Mouse (Mus musculus) embryonic fibroblast, embryonic 13.5 days (primary cell): Measurements from ENCODE around the gene Tnik. TPM values are rescaled to one million over a fixed set of nuclear protein-coding genes. Genes with fewer than 3 reads are reported as not detected.

Experiments used
- H3K27ac ChIP-seq: 2 replicates; pipeline ENCODE4 v1.5.1; 2012; ENCODE audit warnings: low read length, control low read depth, inconsistent platforms; ENCODE audit not compliant: insufficient read depth
- H3K4me1 ChIP-seq: 2 replicates; pipeline ENCODE4 v1.6.1; 2011; ENCODE audit warnings: low read length; ENCODE audit not compliant: control insufficient read depth, insufficient read depth
- H3K4me3 ChIP-seq: 2 replicates; pipeline ENCODE4 v1.5.1; 2011; ENCODE audit warnings: mild to moderate bottlenecking, control low read depth, low read length; ENCODE audit not compliant: insufficient read depth
- CTCF ChIP-seq: IDR thresholded peaks from 2 replicates; pipeline ENCODE4 v1.5.1; 2011; ENCODE audit warnings: mild to moderate bottlenecking, control low read depth, low read length, moderate library complexity, borderline replicate concordance; ENCODE audit not compliant: insufficient read depth
- POLR2A ChIP-seq: IDR thresholded peaks from 2 replicates; pipeline ENCODE4 v1.6.1; 2011; ENCODE audit warnings: low read depth, mild to moderate bottlenecking, control low read depth, low read length, moderate library complexity
- polyA plus RNA-seq: library from polyadenylated mRNA; stranded (reverse); fragments of >200 nt; gene quantifications from 2 replicates; pipeline ENCODE4 v1.2.4, GENCODE M21; 2011; ENCODE audit warnings: low read depth; ENCODE audit not compliant: missing spikeins, insufficient read length

Gene Tnik
- polyA plus RNA-seq, 1 experiment = 17.6 TPM

- Histone ChIP-seq H3K4me3 (no peak overlapping the region), H3K27ac (no peak overlapping the region), H3K4me1 (no peaks in the 10 kb centered on the region)
- TF ChIP-seq POLR2A (no peak), CTCF (no peak)
Observed at GRCm38 (mm10) chr3:28616386-28616785, 353.4 kb downstream of the Tnik start.

GRCm38 (mm10) chr3:28617008-28617627 is 354.1 kb downstream of the Tnik start:
- Histone ChIP-seq H3K4me3 (no peak overlapping the region), H3K4me1 (no peaks in the 10 kb centered on the region), H3K27ac (no peak overlapping the region)
- TF ChIP-seq CTCF (no peak), POLR2A (no peak)

DNA sequence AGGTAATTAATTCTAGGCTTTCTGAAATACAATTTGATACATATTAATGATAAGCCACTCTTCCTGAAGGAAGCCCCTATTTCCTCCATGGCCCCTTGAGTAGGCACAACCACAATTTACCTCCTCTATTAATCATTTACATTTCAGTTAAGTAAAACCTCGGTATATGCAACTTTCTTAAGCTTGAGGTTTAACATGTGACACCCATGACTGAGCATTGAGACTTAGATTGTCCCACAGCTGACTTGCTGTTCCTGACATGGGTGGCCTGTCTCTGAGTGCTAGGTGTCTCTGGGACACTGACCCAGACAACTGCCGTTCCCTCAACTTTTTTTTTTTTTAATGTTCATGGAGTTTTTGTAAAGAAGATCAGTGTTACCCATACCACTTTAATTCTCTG is 358.8 kb downstream of the Tnik start:
- H3K27ac ChIP-seq = no peak overlapping the region
- H3K4me3 ChIP-seq = no peak overlapping the region
- TF ChIP-seq POLR2A (no peak), CTCF (no peak)
- no peaks in the 10 kb centered on the region for H3K4me1 ChIP-seq

DNA sequence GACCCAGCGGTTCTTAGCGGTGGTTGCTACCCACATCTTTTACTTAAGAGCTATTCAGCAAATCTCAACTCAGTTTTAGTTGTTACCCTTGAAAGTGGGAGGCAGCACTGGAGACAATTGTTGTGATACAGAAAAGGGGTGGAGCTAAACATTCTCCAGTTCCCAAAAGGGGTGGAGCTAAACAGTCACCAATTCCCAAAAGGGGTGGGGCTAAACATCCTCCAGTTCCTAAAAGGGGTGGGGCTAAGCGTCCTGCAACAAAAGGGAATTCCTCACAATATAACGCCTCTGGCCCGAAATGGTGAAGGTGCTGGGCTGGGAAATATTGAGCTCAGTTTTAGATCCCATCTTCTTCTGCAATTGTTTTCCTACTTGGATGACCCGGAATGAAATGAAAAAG is 363.8 kb downstream of the Tnik start:
- Histone ChIP-seq H3K4me1 (no peaks in the 10 kb centered on the region), H3K27ac (no peak overlapping the region), H3K4me3 (no peak overlapping the region)
- no peak for TF ChIP-seq POLR2A
- TF ChIP-seq CTCF = no peak

- Histone ChIP-seq H3K27ac (no peak overlapping the region), H3K4me3 (no peak overlapping the region), H3K4me1 (no peaks in the 10 kb centered on the region)
- TF ChIP-seq POLR2A (no peak), CTCF (no peak)
Observed at GRCm38 (mm10) chr3:28636778-28637177, 373.8 kb downstream of the Tnik start.

DNA sequence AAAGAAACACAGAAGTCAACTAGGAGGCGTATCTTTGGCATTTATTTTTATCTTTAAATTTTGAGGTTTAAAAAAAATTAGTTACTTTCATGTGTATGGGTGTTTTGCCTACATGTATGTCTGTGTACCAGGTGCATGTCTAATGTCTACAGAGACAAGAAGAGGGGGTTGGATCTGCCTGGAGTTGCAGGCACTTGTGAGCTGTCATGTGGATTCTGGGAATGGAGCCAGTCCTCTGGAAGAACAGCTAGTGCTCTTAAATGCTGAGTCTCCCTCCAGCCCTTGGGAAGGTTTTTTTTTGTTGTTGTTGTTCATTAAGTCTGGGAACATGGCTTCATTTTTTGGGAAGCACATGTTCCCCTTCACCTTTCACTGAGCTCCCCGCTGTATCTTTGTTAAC is 375.9 kb downstream of the Tnik start:
- Histone ChIP-seq H3K27ac (no peak overlapping the region), H3K4me1 (peaks cover 5% of the 10 kb centered on the region; the same call in 1 of the 2 replicates), H3K4me3 (no peak overlapping the region)
- TF ChIP-seq CTCF = no peak
- no peak for TF ChIP-seq POLR2A

DNA sequence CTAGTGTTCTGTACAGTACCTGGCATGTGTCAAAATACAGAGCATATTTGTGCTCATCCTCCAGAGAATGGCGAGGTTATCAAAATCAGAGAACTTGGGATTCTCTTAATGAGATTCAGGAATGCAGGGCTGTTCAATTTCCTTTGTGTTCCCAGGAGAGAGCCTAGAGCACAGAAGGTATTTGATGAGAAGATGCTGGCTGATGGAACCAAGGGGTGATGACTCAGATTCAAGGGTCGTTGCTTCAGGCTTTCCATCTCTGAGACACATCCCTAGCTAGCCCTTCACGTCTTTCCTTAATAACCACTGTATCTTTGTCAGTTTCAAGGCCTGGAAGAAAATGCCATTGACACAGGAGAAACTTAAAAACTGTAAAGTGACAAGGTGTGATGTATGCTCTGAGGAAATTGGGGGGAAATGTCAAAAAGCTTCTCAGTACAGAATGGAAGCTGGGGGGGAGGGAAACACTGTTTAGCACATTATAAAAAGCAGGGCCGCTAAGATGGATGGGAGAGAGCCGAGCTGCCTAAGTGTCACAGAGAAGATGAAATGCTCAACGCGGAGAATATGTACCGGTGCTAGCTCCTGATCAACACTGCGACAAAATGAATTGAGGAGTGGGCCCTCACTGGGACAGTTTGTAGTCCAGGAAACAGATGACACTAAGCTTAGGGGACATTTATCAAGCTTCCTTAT is 380.4 kb downstream of the Tnik start:
- Histone ChIP-seq H3K27ac (no peak overlapping the region), H3K4me1 (peaks cover 5% of the 10 kb centered on the region; the same call in 1 of the 2 replicates), H3K4me3 (no peak overlapping the region)
- no peak for TF ChIP-seq POLR2A
- no peak for TF ChIP-seq CTCF

GRCm38 (mm10) chr3:28652574-28652973 is 389.6 kb downstream of the Tnik start:
- TF ChIP-seq POLR2A = no peak
- TF ChIP-seq CTCF = no peak
- no peak overlapping the region for H3K27ac ChIP-seq
- H3K4me3 ChIP-seq = no peak overlapping the region
- H3K4me1 ChIP-seq = no peaks in the 10 kb centered on the region

DNA sequence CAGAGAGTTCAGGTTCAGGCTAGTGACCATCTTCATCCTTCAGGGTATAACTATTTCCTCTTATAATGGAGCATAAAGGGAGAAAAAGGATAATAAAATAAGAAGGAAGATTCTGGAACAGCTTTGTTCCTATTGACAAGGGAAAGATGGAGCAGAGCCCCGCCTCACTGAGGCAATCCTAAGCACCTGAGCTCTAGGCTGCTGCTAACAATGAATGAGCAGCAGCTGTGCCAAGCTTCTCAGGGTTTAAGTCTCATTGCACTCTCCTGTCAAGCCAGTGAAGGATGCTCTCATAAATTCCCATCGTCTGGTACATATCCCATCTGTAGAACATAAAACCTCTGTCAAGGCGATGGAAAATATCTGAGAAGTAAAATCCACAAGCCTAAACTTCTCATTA is 390.0 kb downstream of the Tnik start:
- TF ChIP-seq POLR2A = no peak
- TF ChIP-seq CTCF = no peak
- Histone ChIP-seq H3K27ac (no peak overlapping the region), H3K4me3 (no peak overlapping the region), H3K4me1 (no peaks in the 10 kb centered on the region)

DNA sequence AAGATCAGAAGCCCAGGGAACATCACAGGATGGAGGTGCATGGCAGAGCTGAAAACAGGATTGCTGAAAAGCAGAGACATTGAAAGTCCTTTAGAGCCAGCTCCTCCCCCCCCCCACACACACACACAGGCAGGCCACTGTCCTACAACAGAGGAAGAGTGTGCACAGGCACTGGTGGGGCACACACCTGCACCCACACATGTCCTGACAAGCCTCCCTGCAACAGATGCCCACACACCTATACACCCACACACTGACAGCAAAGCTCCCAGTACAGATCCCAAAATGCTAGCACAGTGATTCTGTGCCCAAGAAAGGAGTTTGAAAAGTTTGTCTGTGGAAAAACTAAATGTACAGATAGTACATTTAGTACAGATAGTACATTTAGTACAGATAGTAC is 391.7 kb downstream of the Tnik start:
- no peak overlapping the region for H3K27ac ChIP-seq
- TF ChIP-seq POLR2A (no peak), CTCF (no peak)
- H3K4me3 ChIP-seq = no peak overlapping the region
- H3K4me1 ChIP-seq = no peaks in the 10 kb centered on the region

DNA sequence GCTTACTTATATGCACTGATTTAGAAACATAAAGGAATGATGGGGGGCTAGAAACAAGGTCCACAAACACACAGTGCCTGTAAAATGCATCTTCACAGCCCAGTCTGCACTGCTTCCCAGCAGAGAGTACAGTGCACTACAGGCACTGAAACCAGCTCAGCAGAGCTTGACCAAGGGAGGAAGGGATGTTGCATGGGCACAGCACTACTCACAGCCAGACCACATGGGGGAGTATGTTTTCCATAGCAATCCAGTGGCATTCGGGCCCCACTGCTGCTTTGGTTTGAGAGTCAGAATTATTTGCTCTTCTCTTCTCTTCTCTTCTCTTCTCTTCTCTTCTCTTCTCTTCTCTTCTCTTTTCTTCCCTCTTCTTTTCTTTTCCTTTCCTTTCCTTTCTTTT is 395.3 kb downstream of the Tnik start:
- Histone ChIP-seq H3K4me3 (no peak overlapping the region), H3K27ac (no peak overlapping the region), H3K4me1 (no peaks in the 10 kb centered on the region)
- TF ChIP-seq POLR2A = no peak
- peak; percentile 28; the same call in 1 of the 2 replicates for TF ChIP-seq CTCF
